Mouse (Mus musculus) midbrain, embryonic 11.5 days (tissue): ENCODE measurements around the gene Mrps23. TPM values are rescaled to one million over a fixed set of nuclear protein-coding genes. Genes with fewer than 3 reads are reported as not detected.
A peak's percentile ranks its signal among the peaks of the same experiment; 100 is the strongest.

Experiments used
- ATAC-seq: fragments of 200-750 bp; cut with Nextera tagmentation; 2 replicates; pipeline ENCODE4 v1.8.0; 2017; ENCODE audit warnings: moderate TSS enrichment, moderate library complexity; ENCODE audit not compliant: low FRiP score
- DNase-seq: peaks from one replicate; pipeline ENCODE4 v3.0.0; 2015; ENCODE audit warnings: low spot score; ENCODE audit errors: missing footprints
- H3K27ac ChIP-seq: fragments of 300-500 bp; sonication (generic); 2 replicates; pipeline ENCODE4 v1.5.1; 2014; ENCODE audit warnings: low read depth, low read length
- H3K27me3 ChIP-seq: fragments of 300-500 bp; sonication (generic); 2 replicates; pipeline ENCODE4 v1.6.1; 2014; ENCODE audit warnings: mild to moderate bottlenecking, low read length, moderate library complexity, mixed read lengths; ENCODE audit not compliant: control insufficient read depth, insufficient read depth
- H3K36me3 ChIP-seq: fragments of 300-500 bp; sonication (generic); 2 replicates; pipeline ENCODE4 v1.6.1; 2014; ENCODE audit warnings: mild to moderate bottlenecking, low read length, moderate library complexity, mixed read lengths; ENCODE audit not compliant: control insufficient read depth, insufficient read depth
- H3K4me1 ChIP-seq: fragments of 300-500 bp; sonication (generic); 2 replicates; pipeline ENCODE4 v1.6.1; 2014; ENCODE audit warnings: low read length; ENCODE audit not compliant: control insufficient read depth, insufficient read depth
- H3K4me2 ChIP-seq: fragments of 300-500 bp; sonication (generic); 2 replicates; pipeline ENCODE4 v1.6.1; 2014; ENCODE audit warnings: mild to moderate bottlenecking, moderate library complexity
- H3K4me3 ChIP-seq: fragments of 300-500 bp; sonication (generic); 2 replicates; pipeline ENCODE4 v1.5.1; 2014; ENCODE audit warnings: low read depth, low read length
- H3K9ac ChIP-seq: fragments of 300-500 bp; sonication (generic); 2 replicates; pipeline ENCODE4 v1.6.1; 2014; ENCODE audit warnings: low read length
- H3K9me3 ChIP-seq: fragments of 300-500 bp; sonication (generic); 2 replicates; pipeline ENCODE4 v1.6.1; 2016; ENCODE audit warnings: low read length; ENCODE audit not compliant: control insufficient read depth
- WGBS: fragments of 180-500 bp; shearing (Covaris S2); extraction: QIAGEN DNeasy Blood & Tissue Kit; methylation state at CpG from one replicate; pipeline ENCODE4 v1.1.7; 2014; 5-methylcytosine and 5-hydroxymethylcytosine counted together
- polyA plus RNA-seq: library from polyadenylated mRNA; unstranded; fragments of >200 nt; fragmentation: Nextera tagmentation; extraction: Ambion mirVana; gene quantifications from 2 replicates; pipeline ENCODE4 v1.2.1, GENCODE M21; 2014

Mrps23 gene
- polyA plus RNA-seq, 1 experiment from 2014 or later, result 88.8 TPM

- no peaks in the 10 kb centered on the region for H3K9me3 ChIP-seq
- H3K4me2 ChIP-seq, result no peak overlapping the region
- ATAC-seq, result no peak
- H3K27ac ChIP-seq, result peak overlapping the region; percentile 32; the same call in 1 of the 2 replicates
- H3K4me1 ChIP-seq, result peaks cover 38% of the 10 kb centered on the region
- no peaks in the 10 kb centered on the region for H3K27me3 ChIP-seq
- no peak overlapping the region for H3K4me3 ChIP-seq
- no peak for DNase-seq
- no peaks in the 10 kb centered on the region for H3K36me3 ChIP-seq
- 66% methylated on average over 17 of the region's 17 CpGs for WGBS
- no peak overlapping the region for H3K9ac ChIP-seq
These were observed 29.6 kb downstream of the Mrps23 start for GRCm38 (mm10) chr11:88233528-88234427.

- no peak overlapping the region for H3K9ac ChIP-seq
- no peak overlapping the region; the same call in 1 of the 2 replicates for H3K27ac ChIP-seq
- DNase-seq (no peak), ATAC-seq (no peak)
- H3K9me3 ChIP-seq, result no peaks in the 10 kb centered on the region
- H3K4me1 ChIP-seq, result peaks cover 45% of the 10 kb centered on the region
- H3K4me2 ChIP-seq, result no peak overlapping the region
- WGBS, result 36% methylated on average over 4 of the region's 4 CpGs
- no peaks in the 10 kb centered on the region for H3K36me3 ChIP-seq
- no peak overlapping the region for H3K4me3 ChIP-seq
- H3K27me3 ChIP-seq, result no peaks in the 10 kb centered on the region
These were observed 30.6 kb downstream of the Mrps23 start for GRCm38 (mm10) chr11:88234789-88235188.

- Histone ChIP-seq H3K4me2 (peak overlapping the region; percentile 36), H3K27ac (peak overlapping the region; percentile 80), H3K36me3 (no peaks in the 10 kb centered on the region), H3K4me1 (peaks cover 52% of the 10 kb centered on the region), H3K4me3 (no peak overlapping the region), H3K9me3 (no peaks in the 10 kb centered on the region), H3K27me3 (no peaks in the 10 kb centered on the region), H3K9ac (peak overlapping the region; percentile 42; the same call in 1 of the 2 replicates)
- ATAC-seq (peak; percentile 66), DNase-seq (peak; percentile 95)
- 5% methylated on average over 23 of the region's 23 CpGs for WGBS
These were observed 31.3 kb downstream of the Mrps23 start for GRCm38 (mm10) chr11:88235221-88236203.

- peaks cover 3% of the 10 kb centered on the region; the same call in 1 of the 2 replicates for H3K9me3 ChIP-seq
- no peaks in the 10 kb centered on the region for H3K27me3 ChIP-seq
- 48% methylated on average over 10 of the region's 10 CpGs for WGBS
- H3K27ac ChIP-seq, result peak overlapping the region; percentile 95
- ATAC-seq (no peak; the same call in none of the 2 replicates), DNase-seq (peak; percentile 89)
- 0 out of 2 replicates have a peak overlapping the region, but pooled peaks have one; percentile 29 for H3K4me2 ChIP-seq
- H3K4me1 ChIP-seq, result peaks cover 58% of the 10 kb centered on the region
- H3K9ac ChIP-seq, result peak overlapping the region; percentile 38
- H3K36me3 ChIP-seq, result no peaks in the 10 kb centered on the region
- no peak overlapping the region for H3K4me3 ChIP-seq
These were observed 36.1 kb downstream of the Mrps23 start for GRCm38 (mm10) chr11:88240275-88240674.

GRCm38 (mm10) chr11:88240736-88241353, 36.7 kb downstream of the Mrps23 start:
- Histone ChIP-seq H3K4me1 (peaks cover 53% of the 10 kb centered on the region), H3K27ac (peak overlapping the region; percentile 95), H3K9ac (peak overlapping the region; percentile 38), H3K4me3 (no peak overlapping the region), H3K4me2 (peak overlapping the region; percentile 29), H3K36me3 (no peaks in the 10 kb centered on the region), H3K9me3 (peaks cover 3% of the 10 kb centered on the region; the same call in 1 of the 2 replicates), H3K27me3 (no peaks in the 10 kb centered on the region)
- WGBS, result under 1% methylated on average over 10 of the region's 10 CpGs
- ATAC-seq, result peak; percentile 92
- DNase-seq, result peak; percentile 96

GRCm38 (mm10) chr11:88241468-88242301, 37.5 kb downstream of the Mrps23 start:
- DNase-seq, result peak; percentile 92
- Histone ChIP-seq H3K4me3 (no peak overlapping the region), H3K27me3 (no peaks in the 10 kb centered on the region), H3K9ac (peak overlapping the region; percentile 18), H3K4me1 (peaks cover 44% of the 10 kb centered on the region), H3K9me3 (peaks cover 3% of the 10 kb centered on the region; the same call in 1 of the 2 replicates), H3K36me3 (no peaks in the 10 kb centered on the region), H3K4me2 (no peak overlapping the region), H3K27ac (peak overlapping the region; percentile 95)
- peak; percentile 24; the same call in 1 of the 2 replicates for ATAC-seq
- 24% methylated on average over 12 of the region's 12 CpGs for WGBS

- Histone ChIP-seq H3K27me3 (no peaks in the 10 kb centered on the region), H3K4me3 (no peak overlapping the region), H3K4me1 (peaks cover 32% of the 10 kb centered on the region), H3K9ac (no peak overlapping the region), H3K36me3 (no peaks in the 10 kb centered on the region), H3K27ac (no peak overlapping the region), H3K9me3 (peaks cover 3% of the 10 kb centered on the region; the same call in 1 of the 2 replicates), H3K4me2 (no peak overlapping the region)
- DNase-seq (no peak), ATAC-seq (no peak)
- 86% methylated on average over 14 of the region's 14 CpGs for WGBS
These were observed 41.5 kb downstream of the Mrps23 start for GRCm38 (mm10) chr11:88245581-88246170.
